Mouse (Mus musculus): Measurements from ENCODE around the gene Tiparp. TPM values are rescaled to one million over a fixed set of nuclear protein-coding genes. Genes with fewer than 3 reads are reported as not detected.
A peak's percentile ranks its signal among the peaks of the same experiment; 100 is the strongest.

The Tiparp gene
- polyA plus RNA-seq, 1 experiment from 2014 or later: 37.5 TPM

GRCm38 (mm10) chr3:65573516-65573915 lies 45.3 kb downstream of the Tiparp start:
- Histone ChIP-seq H3K4me1 (no peaks in the 10 kb centered on the region; the same call in 1 of the 2 replicates), H3K27me3 (ENCODE audit: low read depth, poor library complexity, severe bottlenecking) (no peaks in the 10 kb centered on the region), H3K36me3 (no peaks in the 10 kb centered on the region), H3K9me3 (replicated peaks) (no peaks in the 10 kb centered on the region), H3K4me3 (no peak overlapping the region), H3K27ac (no peak overlapping the region)
- no peak for DNase-seq (ENCODE audit: low spot score)
- 78% methylated on average over 3 of the region's 3 CpGs for whole genome bisulfite sequencing

- Histone ChIP-seq H3K27ac (no peak overlapping the region), H3K9me3 (replicated peaks) (no peaks in the 10 kb centered on the region), H3K36me3 (no peaks in the 10 kb centered on the region), H3K27me3 (ENCODE audit: low read depth, poor library complexity, severe bottlenecking) (no peaks in the 10 kb centered on the region), H3K4me3 (no peak overlapping the region), H3K4me1 (peaks cover 4% of the 10 kb centered on the region; the same call in 1 of the 2 replicates)
- no peak for DNase-seq (ENCODE audit: low spot score)
- WGBS: 90% methylated on average over 3 of the region's 3 CpGs
These were observed 49.4 kb downstream of the Tiparp start for GRCm38 (mm10) chr3:65577602-65578001.

- Histone ChIP-seq H3K27me3 (ENCODE audit: low read depth, poor library complexity, severe bottlenecking) (no peaks in the 10 kb centered on the region), H3K4me1 (peaks cover 4% of the 10 kb centered on the region; the same call in 1 of the 2 replicates), H3K4me3 (no peak overlapping the region), H3K36me3 (no peaks in the 10 kb centered on the region), H3K27ac (no peak overlapping the region), H3K9me3 (replicated peaks) (no peaks in the 10 kb centered on the region)
- 78% methylated on average over 12 of the region's 12 CpGs for WGBS
- no peak for DNase-seq (ENCODE audit: low spot score)
These were observed 51.2 kb downstream of the Tiparp start for GRCm38 (mm10) chr3:65579260-65579921.

GRCm38 (mm10) chr3:65581596-65581995 lies 53.4 kb downstream of the Tiparp start:
- no peak for DNase-seq (ENCODE audit: low spot score)
- no peaks in the 10 kb centered on the region for H3K9me3 ChIP-seq (replicated peaks)
- 91% methylated on average over 4 of the region's 4 CpGs for WGBS
- H3K4me3 ChIP-seq: no peak overlapping the region
- H3K27ac ChIP-seq: no peak overlapping the region
- H3K4me1 ChIP-seq: peaks cover 13% of the 10 kb centered on the region
- no peaks in the 10 kb centered on the region for H3K36me3 ChIP-seq
- H3K27me3 ChIP-seq (ENCODE audit: low read depth, poor library complexity, severe bottlenecking): no peaks in the 10 kb centered on the region

GRCm38 (mm10) chr3:65584329-65584728 lies 56.1 kb downstream of the Tiparp start:
- H3K9me3 ChIP-seq (replicated peaks): no peaks in the 10 kb centered on the region
- DNase-seq (ENCODE audit: low spot score): no peak
- 87% methylated on average over 1 of the region's 1 CpGs for WGBS
- H3K4me1 ChIP-seq: peaks cover 39% of the 10 kb centered on the region
- no peaks in the 10 kb centered on the region for H3K36me3 ChIP-seq
- H3K4me3 ChIP-seq: no peak overlapping the region
- H3K27me3 ChIP-seq (ENCODE audit: low read depth, poor library complexity, severe bottlenecking): no peaks in the 10 kb centered on the region
- no peak overlapping the region for H3K27ac ChIP-seq

GRCm38 (mm10) chr3:65585291-65585690 lies 57.1 kb downstream of the Tiparp start:
- H3K27me3 ChIP-seq (ENCODE audit: low read depth, poor library complexity, severe bottlenecking): no peaks in the 10 kb centered on the region
- no peak overlapping the region for H3K4me3 ChIP-seq
- DNase-seq (ENCODE audit: low spot score): no peak
- H3K4me1 ChIP-seq: peaks cover 35% of the 10 kb centered on the region
- WGBS: 86% methylated on average over 8 of the region's 8 CpGs
- H3K36me3 ChIP-seq: no peaks in the 10 kb centered on the region
- H3K9me3 ChIP-seq (replicated peaks): no peaks in the 10 kb centered on the region
- H3K27ac ChIP-seq: no peak overlapping the region

GRCm38 (mm10) chr3:65585823-65586482 lies 57.7 kb downstream of the Tiparp start:
- H3K27ac ChIP-seq: peak overlapping the region; percentile 75
- 38% methylated on average over 16 of the region's 16 CpGs for WGBS
- H3K9me3 ChIP-seq (replicated peaks): no peaks in the 10 kb centered on the region
- H3K36me3 ChIP-seq: no peaks in the 10 kb centered on the region
- peak overlapping the region; percentile 39 for H3K4me3 ChIP-seq
- DNase-seq (ENCODE audit: low spot score): no peak
- H3K27me3 ChIP-seq (ENCODE audit: low read depth, poor library complexity, severe bottlenecking): no peaks in the 10 kb centered on the region
- H3K4me1 ChIP-seq: peaks cover 35% of the 10 kb centered on the region

GRCm38 (mm10) chr3:65586483-65586905 lies 58.3 kb downstream of the Tiparp start:
- H3K36me3 ChIP-seq: no peaks in the 10 kb centered on the region
- peak overlapping the region; percentile 75 for H3K27ac ChIP-seq
- peak overlapping the region; percentile 39 for H3K4me3 ChIP-seq
- DNase-seq (ENCODE audit: low spot score): peak; percentile 67
- no peaks in the 10 kb centered on the region for H3K9me3 ChIP-seq (replicated peaks)
- 12% methylated on average over 16 of the region's 16 CpGs for WGBS
- H3K27me3 ChIP-seq (ENCODE audit: low read depth, poor library complexity, severe bottlenecking): no peaks in the 10 kb centered on the region
- peaks cover 35% of the 10 kb centered on the region for H3K4me1 ChIP-seq

GRCm38 (mm10) chr3:65586966-65587365 lies 58.8 kb downstream of the Tiparp start:
- Histone ChIP-seq H3K9me3 (replicated peaks) (no peaks in the 10 kb centered on the region), H3K27me3 (ENCODE audit: low read depth, poor library complexity, severe bottlenecking) (no peaks in the 10 kb centered on the region), H3K4me3 (peak overlapping the region; percentile 39; the same call in 1 of the 2 replicates), H3K36me3 (no peaks in the 10 kb centered on the region), H3K4me1 (peaks cover 35% of the 10 kb centered on the region), H3K27ac (peak overlapping the region; percentile 75)
- DNase-seq (ENCODE audit: low spot score): no peak
- 78% methylated on average over 2 of the region's 2 CpGs for WGBS

GRCm38 (mm10) chr3:65588424-65588823 lies 60.2 kb downstream of the Tiparp start:
- WGBS: 68% methylated on average over 3 of the region's 3 CpGs
- no peaks in the 10 kb centered on the region for H3K9me3 ChIP-seq (replicated peaks)
- peak; percentile 42 for DNase-seq (ENCODE audit: low spot score)

GRCm38 (mm10) chr3:65592850-65593249 lies 64.6 kb downstream of the Tiparp start:
- 94% methylated on average over 6 of the region's 6 CpGs for WGBS
- Histone ChIP-seq H3K4me3 (no peak overlapping the region), H3K27ac (no peak overlapping the region), H3K4me1 (peaks cover 18% of the 10 kb centered on the region), H3K27me3 (ENCODE audit: low read depth, poor library complexity, severe bottlenecking) (no peaks in the 10 kb centered on the region), H3K36me3 (no peaks in the 10 kb centered on the region), H3K9me3 (replicated peaks) (no peaks in the 10 kb centered on the region)
- no peak for DNase-seq (ENCODE audit: low spot score)

More at GRCm38 (mm10) chr3:65588424-65588823, 60.2 kb downstream of the Tiparp start:
- Histone ChIP-seq H3K27me3 (ENCODE audit: low read depth, poor library complexity, severe bottlenecking) (no peaks in the 10 kb centered on the region), H3K4me1 (peaks cover 35% of the 10 kb centered on the region), H3K4me3 (no peak overlapping the region), H3K36me3 (no peaks in the 10 kb centered on the region), H3K27ac (peak overlapping the region; percentile 59)

GRCm38 (mm10) chr3:65594493-65594892 lies 66.3 kb downstream of the Tiparp start:
- no peaks in the 10 kb centered on the region for H3K27me3 ChIP-seq (ENCODE audit: low read depth, poor library complexity, severe bottlenecking)
- DNase-seq (ENCODE audit: low spot score): no peak
- H3K36me3 ChIP-seq: no peaks in the 10 kb centered on the region
- H3K4me3 ChIP-seq: no peak overlapping the region
- H3K27ac ChIP-seq: no peak overlapping the region
- no peaks in the 10 kb centered on the region for H3K9me3 ChIP-seq (replicated peaks)
- peaks cover 12% of the 10 kb centered on the region for H3K4me1 ChIP-seq

GRCm38 (mm10) chr3:65595196-65595595 lies 67.0 kb downstream of the Tiparp start:
- H3K4me1 ChIP-seq: peaks cover 12% of the 10 kb centered on the region
- H3K27ac ChIP-seq: no peak overlapping the region
- no peaks in the 10 kb centered on the region for H3K9me3 ChIP-seq (replicated peaks)
- H3K4me3 ChIP-seq: no peak overlapping the region
- no peaks in the 10 kb centered on the region for H3K36me3 ChIP-seq
- no peaks in the 10 kb centered on the region for H3K27me3 ChIP-seq (ENCODE audit: low read depth, poor library complexity, severe bottlenecking)
- DNase-seq (ENCODE audit: low spot score): no peak
- 87% methylated on average over 3 of the region's 3 CpGs for WGBS

Measured in limb, embryonic 10.5 days (tissue).